Mouse (Mus musculus) hindbrain, embryonic 14.5 days (tissue): Measurements from ENCODE around the gene Erbb2. TPM values are rescaled to one million over a fixed set of nuclear protein-coding genes. Genes with fewer than 3 reads are reported as not detected.

Experiments
- ATAC-seq: fragments of 200-750 bp; cut with Nextera tagmentation; 2 replicates; pipeline ENCODE4 v1.8.0; 2017; ENCODE audit warnings: moderate number of reproducible peaks, mild to moderate bottlenecking, moderate TSS enrichment, moderate library complexity; ENCODE audit not compliant: low FRiP score
- DNase-seq: peaks from one replicate; pipeline ENCODE4 v3.0.0-alpha.2; 2015; ENCODE audit warnings: low spot score
- H3K27ac ChIP-seq: fragments of 300-500 bp; sonication (generic); 2 replicates; pipeline ENCODE4 v1.5.1; 2014; ENCODE audit warnings: mild to moderate bottlenecking, moderate library complexity
- H3K27me3 ChIP-seq: fragments of 300-500 bp; sonication (generic); 2 replicates; pipeline ENCODE4 v1.6.1; 2014; ENCODE audit warnings: mild to moderate bottlenecking, low read length, mixed read lengths; ENCODE audit not compliant: control insufficient read depth, insufficient read depth
- H3K36me3 ChIP-seq: fragments of 300-500 bp; sonication (generic); replicated peaks from 2 replicates; pipeline ENCODE4 v1.6.1; 2014; ENCODE audit not compliant: control insufficient read depth, insufficient read depth
- H3K4me1 ChIP-seq: fragments of 300-500 bp; sonication (generic); replicated peaks from 2 replicates; pipeline ENCODE4 v1.6.1; 2014; ENCODE audit warnings: antibody characterized with exemption, low read length, mixed read lengths; ENCODE audit not compliant: control insufficient read depth, insufficient read depth
- H3K4me2 ChIP-seq: fragments of 300-500 bp; sonication (generic); replicated peaks from 2 replicates; pipeline ENCODE4 v1.6.1; 2014; ENCODE audit warnings: mild to moderate bottlenecking, moderate library complexity
- H3K4me3 ChIP-seq: fragments of 300-500 bp; sonication (generic); replicated peaks from 2 replicates; pipeline ENCODE4 v1.5.1; 2014; ENCODE audit warnings: mild to moderate bottlenecking, low read length
- H3K9ac ChIP-seq: fragments of 300-500 bp; sonication (generic); 2 replicates; pipeline ENCODE4 v1.6.1; 2014
- H3K9me3 ChIP-seq: fragments of 300-500 bp; sonication (generic); 2 replicates; pipeline ENCODE4 v1.6.1; 2016; ENCODE audit warnings: low read length; ENCODE audit not compliant: control insufficient read depth
- WGBS: fragments of 180-500 bp; shearing (Covaris S2); extraction: QIAGEN DNeasy Blood & Tissue Kit; methylation state at CpG from one replicate; pipeline ENCODE4 v1.1.7; 2014; 5-methylcytosine and 5-hydroxymethylcytosine counted together
- polyA plus RNA-seq: library from polyadenylated mRNA; unstranded; fragments of >200 nt; fragmentation: Nextera tagmentation; extraction: Ambion mirVana; gene quantifications from 2 replicates; pipeline ENCODE4 v1.2.1, GENCODE M21; 2014

Gene Erbb2
- polyA plus RNA-seq, 1 experiment from 2014 or later = 10.2 TPM

DNA sequence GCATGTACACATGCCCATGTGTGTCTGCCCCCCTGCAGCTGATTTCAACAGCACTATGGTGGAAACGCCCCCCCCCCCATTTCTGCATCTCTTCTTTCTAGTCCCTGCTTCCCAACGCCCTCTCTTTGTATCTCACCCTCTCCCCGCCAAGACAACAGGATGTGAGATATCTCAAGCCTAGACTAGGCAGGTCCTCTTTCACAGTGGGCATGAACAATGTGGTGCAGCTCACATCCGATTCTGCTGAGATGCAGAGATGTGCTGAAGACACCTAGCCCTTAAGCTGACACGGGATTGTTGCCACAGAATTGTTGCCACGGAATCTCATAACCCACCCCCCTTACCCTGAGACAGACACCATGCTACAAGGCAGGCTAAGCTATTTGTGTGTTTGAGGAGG, 52.2 kb downstream of the Erbb2 start:
- Histone ChIP-seq H3K4me1 (no peaks in the 10 kb centered on the region), H3K9me3 (no peaks in the 10 kb centered on the region), H3K9ac (no peak overlapping the region), H3K27me3 (peaks cover 12% of the 10 kb centered on the region), H3K36me3 (no peaks in the 10 kb centered on the region), H3K4me3 (no peak overlapping the region), H3K4me2 (no peak overlapping the region), H3K27ac (no peak overlapping the region)
- ATAC-seq (no peak), DNase-seq (no peak)
- WGBS = 88% methylated on average over 6 of the region's 6 CpGs

DNA sequence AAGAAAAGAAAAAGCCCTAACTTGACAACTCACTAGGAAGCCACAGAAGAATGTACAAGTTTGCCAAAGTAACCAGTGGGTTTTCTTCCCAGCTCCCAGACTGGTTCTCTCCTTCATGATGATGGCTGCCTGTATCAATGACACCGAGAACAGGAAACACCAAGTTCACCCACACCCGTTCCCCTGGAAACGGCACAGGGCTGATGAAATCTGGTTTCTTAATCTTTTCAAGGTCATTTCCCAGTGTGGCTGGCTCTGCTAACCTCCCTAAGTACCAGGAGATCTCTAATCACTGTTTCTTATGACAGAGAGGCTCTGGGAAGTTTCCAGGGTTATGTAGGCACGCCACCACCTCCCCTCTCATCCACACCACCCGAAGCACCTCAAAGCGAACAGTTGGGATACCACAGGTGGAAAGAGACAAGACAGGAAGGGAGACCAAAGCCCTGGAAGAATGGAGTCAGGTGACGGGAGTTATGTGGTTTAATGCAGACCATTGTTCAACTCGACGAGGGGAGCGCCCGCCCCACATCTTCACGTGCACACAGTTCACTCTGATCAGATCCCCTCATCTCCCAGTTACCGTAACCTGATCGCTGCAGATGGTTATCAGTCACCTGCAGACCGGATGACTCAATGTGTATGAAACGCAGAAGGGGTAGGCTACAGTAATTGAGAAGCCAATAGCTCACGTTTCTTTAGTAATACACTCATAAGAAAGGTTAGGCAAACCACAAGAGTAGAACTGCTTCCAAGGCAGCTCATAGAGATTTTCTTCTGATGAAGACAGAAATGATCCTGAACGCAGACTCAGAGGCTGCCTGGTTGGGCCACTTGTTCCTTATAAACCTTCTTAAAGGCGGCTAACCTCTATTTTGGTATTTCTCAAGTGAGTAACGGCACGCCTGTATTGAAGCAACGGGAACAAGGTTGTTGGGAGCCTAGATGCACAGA, 57.8 kb downstream of the Erbb2 start:
- DNase-seq = no peak
- Histone ChIP-seq H3K4me2 (no peak overlapping the region), H3K27me3 (no peaks in the 10 kb centered on the region), H3K27ac (no peak overlapping the region), H3K4me3 (no peak overlapping the region), H3K36me3 (no peaks in the 10 kb centered on the region), H3K9me3 (no peaks in the 10 kb centered on the region), H3K4me1 (no peaks in the 10 kb centered on the region), H3K9ac (no peak overlapping the region)
- no peak for ATAC-seq
- 85% methylated on average over 22 of the region's 22 CpGs for WGBS

DNA sequence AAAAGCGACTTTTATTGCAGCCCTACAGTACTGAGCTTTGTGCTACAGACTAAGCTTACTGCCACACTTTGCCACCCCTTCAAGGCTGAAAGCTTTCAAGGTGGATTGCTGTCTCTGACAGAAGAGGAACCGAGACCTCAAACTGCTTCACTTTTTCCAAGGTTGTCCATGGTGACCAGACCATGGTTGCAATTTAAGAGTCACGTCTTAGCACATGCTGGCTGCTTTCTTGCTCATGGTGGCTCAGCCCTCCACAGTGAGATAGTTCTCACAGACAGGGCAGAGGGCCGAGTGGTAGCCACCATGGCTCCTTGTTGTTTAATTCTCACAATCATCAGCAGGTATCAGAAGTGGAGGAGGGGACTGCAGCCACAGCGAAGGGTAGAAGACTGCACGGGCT, 58.5 kb downstream of the Erbb2 start:
- H3K4me2 ChIP-seq = no peak overlapping the region
- no peaks in the 10 kb centered on the region for H3K36me3 ChIP-seq
- no peaks in the 10 kb centered on the region for H3K4me1 ChIP-seq
- WGBS = 82% methylated on average over 6 of the region's 6 CpGs
- H3K27me3 ChIP-seq = no peaks in the 10 kb centered on the region
- no peak overlapping the region for H3K4me3 ChIP-seq
- DNase-seq (no peak), ATAC-seq (no peak)
- no peaks in the 10 kb centered on the region for H3K9me3 ChIP-seq
- no peak overlapping the region for H3K9ac ChIP-seq
- no peak overlapping the region for H3K27ac ChIP-seq

DNA sequence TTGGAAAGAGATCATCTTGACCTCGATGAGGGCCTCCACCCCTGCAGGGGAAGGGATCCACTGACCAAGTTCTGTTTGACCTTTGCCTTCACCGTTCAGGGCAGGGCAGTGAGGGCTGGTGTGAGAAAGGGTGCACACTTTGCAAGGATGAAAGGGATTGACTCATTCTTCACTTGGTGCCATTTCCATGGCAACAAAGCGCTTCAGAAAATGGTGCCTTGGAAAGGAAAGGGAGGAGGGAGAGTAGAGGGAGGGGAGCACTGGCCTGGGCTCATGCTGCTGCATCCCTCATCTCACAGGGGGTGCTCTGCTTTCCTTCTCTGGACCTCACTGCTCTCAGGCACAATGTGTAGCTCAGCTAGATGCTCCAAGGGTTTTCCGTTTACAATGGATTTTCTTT, 60.4 kb downstream of the Erbb2 start:
- no peak overlapping the region for H3K4me3 ChIP-seq
- H3K9ac ChIP-seq = no peak overlapping the region
- ATAC-seq (no peak), DNase-seq (no peak)
- H3K27ac ChIP-seq = no peak overlapping the region
- WGBS = 30% methylated on average over 4 of the region's 4 CpGs
- H3K36me3 ChIP-seq = no peaks in the 10 kb centered on the region
- H3K27me3 ChIP-seq = no peaks in the 10 kb centered on the region
- no peak overlapping the region for H3K4me2 ChIP-seq
- no peaks in the 10 kb centered on the region for H3K4me1 ChIP-seq
- H3K9me3 ChIP-seq = no peaks in the 10 kb centered on the region

DNA sequence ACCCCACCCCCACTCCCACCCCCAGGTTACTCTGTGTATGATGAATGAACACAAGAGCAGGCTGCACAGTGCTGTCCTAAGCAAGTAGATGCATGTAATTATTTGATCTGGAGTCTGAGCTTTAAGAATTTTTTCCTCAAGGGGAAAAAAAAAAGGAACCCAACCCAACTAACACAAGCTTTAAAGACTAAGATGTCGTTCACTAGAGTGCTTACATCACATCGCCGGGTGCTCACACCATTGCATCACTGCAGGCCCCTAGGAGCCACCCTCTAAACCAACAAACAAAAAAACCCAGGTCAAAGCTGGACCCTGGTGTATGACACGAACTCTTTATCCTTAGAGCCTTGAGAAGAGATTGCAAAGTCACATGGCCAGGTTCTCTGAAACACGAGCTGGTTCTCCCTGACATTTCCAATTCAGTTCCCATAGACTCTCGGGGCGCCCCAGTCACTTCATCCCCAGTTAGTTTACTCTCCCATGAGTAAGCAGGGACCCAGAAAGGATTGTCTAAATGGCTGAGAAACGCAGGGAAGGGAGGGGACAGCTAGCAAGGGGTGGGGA, 61.7 kb downstream of the Erbb2 start:
- DNase-seq = no peak
- Histone ChIP-seq H3K4me3 (no peak overlapping the region), H3K9me3 (no peaks in the 10 kb centered on the region), H3K9ac (no peak overlapping the region), H3K4me1 (no peaks in the 10 kb centered on the region), H3K27me3 (no peaks in the 10 kb centered on the region), H3K4me2 (no peak overlapping the region), H3K36me3 (no peaks in the 10 kb centered on the region), H3K27ac (no peak overlapping the region)
- 59% methylated on average over 8 of the region's 8 CpGs for WGBS
- no peak for ATAC-seq

DNA sequence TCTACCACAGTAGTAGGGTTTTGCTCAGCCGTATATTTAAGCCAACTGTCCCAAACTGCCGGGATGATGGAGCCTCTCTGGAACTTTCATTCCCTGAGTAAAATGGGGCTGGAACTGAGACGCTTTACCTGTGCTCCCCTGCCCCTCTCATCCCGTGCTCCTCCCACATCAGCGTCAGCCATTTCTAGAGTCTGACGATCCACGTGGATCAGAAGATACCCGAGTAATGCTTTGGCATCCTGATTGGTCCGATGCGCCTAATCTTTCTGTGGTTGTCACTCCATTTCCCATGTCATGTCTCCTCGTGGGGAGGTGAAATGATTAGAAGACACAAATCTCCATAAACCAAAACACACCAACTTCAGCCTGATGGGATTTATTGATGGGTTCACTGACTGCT, 62.7 kb downstream of the Erbb2 start:
- no peak overlapping the region for H3K27ac ChIP-seq
- ATAC-seq (no peak), DNase-seq (no peak)
- no peaks in the 10 kb centered on the region for H3K4me1 ChIP-seq
- H3K27me3 ChIP-seq = no peaks in the 10 kb centered on the region
- H3K4me2 ChIP-seq = no peak overlapping the region
- H3K4me3 ChIP-seq = no peak overlapping the region
- WGBS = 93% methylated on average over 11 of the region's 11 CpGs
- H3K9ac ChIP-seq = no peak overlapping the region
- H3K36me3 ChIP-seq = no peaks in the 10 kb centered on the region
- no peaks in the 10 kb centered on the region for H3K9me3 ChIP-seq

DNA sequence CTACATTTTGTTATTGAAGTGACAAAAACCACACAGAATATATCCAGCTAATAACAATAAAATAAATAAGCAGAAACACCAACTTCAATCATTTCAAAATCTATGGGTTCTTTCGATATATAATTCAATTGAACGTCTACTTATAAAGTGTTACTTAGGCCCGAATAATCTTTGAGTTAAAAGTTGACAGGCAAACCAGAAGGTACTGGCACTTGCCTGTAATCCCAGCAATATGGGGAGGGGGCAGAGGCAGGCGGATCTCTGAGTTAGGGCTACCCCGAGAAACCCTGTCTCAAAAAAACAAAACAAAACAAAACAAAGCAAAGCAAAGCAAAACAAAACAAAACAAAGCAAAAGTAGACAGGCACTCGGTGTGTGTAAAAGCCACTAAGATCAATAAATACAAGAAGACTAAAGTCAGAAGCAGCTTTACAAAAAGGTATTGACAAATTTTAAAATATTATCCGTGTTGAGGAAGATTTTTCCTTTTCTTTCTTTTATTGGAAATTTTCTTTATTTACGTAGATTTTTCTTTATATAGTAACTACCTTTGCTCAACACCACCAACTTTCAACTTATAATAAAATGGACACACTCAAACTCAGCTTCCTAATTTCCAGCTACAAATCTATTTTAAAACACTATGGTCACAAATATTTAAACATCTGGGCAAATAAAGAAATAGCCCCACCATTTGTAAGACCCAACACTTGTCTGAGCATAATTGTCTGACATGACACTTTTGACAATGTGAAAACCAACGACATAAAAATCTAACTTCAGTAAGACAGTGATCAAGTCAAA, 63.6 kb downstream of the Erbb2 start:
- Histone ChIP-seq H3K4me2 (no peak overlapping the region), H3K4me3 (no peak overlapping the region), H3K4me1 (no peaks in the 10 kb centered on the region), H3K9ac (no peak overlapping the region), H3K27ac (no peak overlapping the region), H3K36me3 (no peaks in the 10 kb centered on the region), H3K9me3 (no peaks in the 10 kb centered on the region), H3K27me3 (no peaks in the 10 kb centered on the region)
- ATAC-seq (no peak), DNase-seq (no peak)
- WGBS = 91% methylated on average over 9 of the region's 9 CpGs

DNA sequence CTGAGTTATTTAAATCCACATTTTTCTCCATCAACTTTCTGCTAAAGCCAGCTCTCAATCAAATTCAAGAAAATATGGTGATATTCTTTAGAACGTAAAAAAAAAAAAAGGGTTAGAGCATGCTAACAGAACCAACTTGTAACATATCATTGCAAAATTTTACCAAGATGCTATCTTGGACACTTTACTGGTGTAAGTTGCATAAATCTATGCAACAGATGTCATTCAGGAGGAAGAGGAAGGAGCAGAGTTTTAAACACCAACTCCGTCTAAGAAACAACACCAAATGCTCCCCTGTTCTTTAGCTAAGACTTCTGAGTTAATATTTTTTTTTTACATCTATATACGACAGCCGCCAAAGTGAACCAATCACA, 64.2 kb downstream of the Erbb2 start:
- no peak overlapping the region for H3K4me2 ChIP-seq
- no peak overlapping the region for H3K27ac ChIP-seq
- H3K9ac ChIP-seq = no peak overlapping the region
- no peaks in the 10 kb centered on the region for H3K9me3 ChIP-seq
- no peaks in the 10 kb centered on the region for H3K36me3 ChIP-seq
- ATAC-seq (no peak), DNase-seq (no peak)
- no peaks in the 10 kb centered on the region for H3K4me1 ChIP-seq
- no peak overlapping the region for H3K4me3 ChIP-seq
- WGBS = 89% methylated on average over 4 of the region's 4 CpGs
- no peaks in the 10 kb centered on the region for H3K27me3 ChIP-seq

DNA sequence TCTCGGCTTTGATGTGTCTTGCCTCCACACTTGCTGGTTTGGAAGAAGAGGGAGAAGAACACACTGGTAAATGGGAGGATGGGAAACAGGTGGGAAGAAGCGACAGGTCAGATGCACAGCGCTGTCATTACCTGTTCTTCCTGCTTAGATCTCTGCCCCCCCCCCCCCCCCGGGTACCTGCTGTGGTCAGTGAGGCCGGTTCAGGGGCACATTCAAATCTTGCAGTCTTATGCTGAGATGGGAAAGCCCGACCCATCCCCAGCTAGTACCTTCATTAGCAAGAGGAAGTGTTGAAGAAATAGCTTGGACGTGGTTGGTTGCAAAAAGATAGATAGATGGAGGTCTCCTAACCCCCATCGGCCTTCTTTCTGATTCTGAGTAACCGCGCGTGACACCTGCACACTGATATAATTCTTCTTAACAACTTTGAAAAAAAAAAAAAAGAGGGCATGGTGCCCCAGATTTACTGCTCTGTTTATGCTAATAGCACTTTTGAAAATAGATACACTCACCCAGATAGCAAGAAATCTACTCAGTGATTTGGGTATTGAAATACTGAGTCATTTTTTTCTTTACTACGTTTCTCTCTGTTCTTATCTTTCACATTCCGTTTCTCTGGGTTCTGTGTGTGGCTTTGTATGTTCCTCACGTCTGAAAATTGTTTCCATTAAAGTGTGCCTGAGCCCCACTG, 64.9 kb downstream of the Erbb2 start:
- no peaks in the 10 kb centered on the region for H3K36me3 ChIP-seq
- DNase-seq (no peak), ATAC-seq (no peak)
- H3K4me2 ChIP-seq = no peak overlapping the region
- H3K4me1 ChIP-seq = no peaks in the 10 kb centered on the region
- no peak overlapping the region for H3K27ac ChIP-seq
- no peak overlapping the region for H3K9ac ChIP-seq
- H3K27me3 ChIP-seq = no peaks in the 10 kb centered on the region
- no peak overlapping the region for H3K4me3 ChIP-seq
- WGBS = 72% methylated on average over 14 of the region's 14 CpGs
- no peaks in the 10 kb centered on the region for H3K9me3 ChIP-seq
